Mouse (Mus musculus) heart, adult 2 months (tissue): ENCODE results near the gene Gm42906.

Source experiments
- CTCF ChIP-seq: fragments of 200-600 bp; IDR thresholded peaks from 2 replicates; pipeline ENCODE4 v1.8.1; 2022; ENCODE audit warnings: antibody characterized with exemption, mild to moderate bottlenecking, moderate library complexity
- EP300 ChIP-seq: fragments of 200-500 bp; IDR thresholded peaks from 2 replicates; pipeline ENCODE4 v1.6.1; 2011; ENCODE audit warnings: low read depth, low read length, control low read depth; ENCODE audit not compliant: insufficient read depth
- POLR2A ChIP-seq: fragments of 200-500 bp; IDR thresholded peaks from 2 replicates; pipeline ENCODE4 v1.6.1; 2011; ENCODE audit warnings: mild to moderate bottlenecking, low read depth, low read length, control low read depth; ENCODE audit not compliant: insufficient read depth

DNA sequence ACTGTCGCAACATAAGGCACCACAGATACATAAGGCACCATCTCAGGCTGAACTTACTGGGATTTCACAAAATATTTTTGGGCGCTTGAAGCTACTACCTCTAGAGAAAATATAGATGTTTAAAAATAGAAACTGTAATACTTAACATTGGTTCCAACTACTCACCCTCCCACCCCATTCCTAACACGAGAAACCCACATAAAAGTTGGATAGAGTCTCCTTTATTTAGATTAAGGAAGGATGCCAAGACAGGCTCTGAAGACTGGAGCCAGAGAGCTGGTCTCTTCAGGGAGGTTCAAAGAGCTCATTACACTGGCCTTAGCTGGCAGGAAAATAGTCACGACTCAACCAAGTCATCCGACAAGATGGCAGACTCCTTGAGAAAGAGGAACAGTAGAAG lies 361.9 kb downstream of the Gm42906 start:
- TF ChIP-seq EP300 (no peak), CTCF (no peak), POLR2A (no peak)
